Mouse (Mus musculus): ENCODE results near the gene Ppm1h. TPM values are rescaled to one million over a fixed set of nuclear protein-coding genes. Genes with fewer than 3 reads are reported as not detected.
"Not testable (repeated sequence)": the region's sequence is repeated elsewhere in the genome, so short reads cannot be mapped to it uniquely, and the experiment has no call there.

Ppm1h gene
- polyA plus RNA-seq, 1 experiment: 13.1 TPM

DNA sequence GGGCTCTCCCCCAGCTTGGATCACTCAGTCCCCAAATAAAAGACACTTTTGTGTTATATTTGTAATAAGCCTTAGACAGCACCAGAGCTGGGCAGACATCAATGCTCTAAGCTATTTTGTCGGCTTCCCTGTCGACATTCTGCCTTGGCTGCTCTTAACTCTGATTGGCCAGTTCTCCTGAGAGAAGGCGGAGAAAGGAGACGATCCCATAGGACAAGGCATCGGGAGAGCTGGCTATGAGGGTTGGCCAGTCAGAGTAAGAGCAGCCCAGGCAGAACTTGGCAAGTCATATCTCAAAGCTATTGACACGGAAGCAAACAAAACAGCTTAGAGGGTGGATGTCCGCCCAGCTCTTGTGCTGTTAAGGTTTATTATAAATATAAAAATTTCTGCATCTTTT lies 243.7 kb downstream of the Ppm1h start:
- no peak overlapping the region for H3K27ac ChIP-seq (ENCODE audit: control insufficient read depth, insufficient read depth, low read depth, low read length, poor library complexity)
- no peak overlapping the region for H3K4me3 ChIP-seq (replicated peaks; ENCODE audit: control insufficient read depth, low read depth, low read length)
- no peaks in the 10 kb centered on the region for H3K4me1 ChIP-seq (ENCODE audit: control insufficient read depth, insufficient read depth, low read length)
- no peak for TF ChIP-seq CTCF (IDR thresholded peaks at IDR 0.05; ENCODE audit: control insufficient read depth, insufficient read depth, low read length)
- no peak for TF ChIP-seq POLR2A (IDR thresholded peaks at IDR 0.05; ENCODE audit: borderline replicate concordance, control insufficient read depth, low read depth, low read length)
- WGBS: 79% methylated on average over 7 of the region's 7 CpGs

DNA sequence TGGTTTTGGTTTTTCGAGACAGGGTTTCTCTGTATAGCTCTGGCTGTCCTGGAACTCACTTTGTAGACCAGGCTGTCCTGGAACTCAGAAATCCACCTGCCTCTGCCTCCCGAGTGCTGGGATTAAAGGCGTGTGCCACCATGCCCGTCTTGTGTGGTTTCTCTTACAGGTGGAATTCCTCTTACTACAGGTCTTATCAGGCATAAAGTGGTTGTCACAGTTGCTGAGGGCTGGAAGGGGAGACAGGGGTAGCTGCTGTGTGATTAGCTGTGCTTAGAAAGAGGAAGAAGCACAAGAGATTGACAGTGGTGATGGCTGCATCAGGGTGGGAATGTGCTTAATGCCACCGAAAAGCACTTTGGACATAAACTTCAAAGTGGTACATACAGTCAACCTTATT lies 246.0 kb downstream of the Ppm1h start:
- H3K4me3 ChIP-seq (replicated peaks; ENCODE audit: control insufficient read depth, low read depth, low read length); H3K27ac ChIP-seq (ENCODE audit: control insufficient read depth, insufficient read depth, low read depth, low read length, poor library complexity); H3K4me1 ChIP-seq (ENCODE audit: control insufficient read depth, insufficient read depth, low read length): not testable (repeated sequence)
- WGBS: 37% methylated on average over 5 of the region's 5 CpGs

DNA sequence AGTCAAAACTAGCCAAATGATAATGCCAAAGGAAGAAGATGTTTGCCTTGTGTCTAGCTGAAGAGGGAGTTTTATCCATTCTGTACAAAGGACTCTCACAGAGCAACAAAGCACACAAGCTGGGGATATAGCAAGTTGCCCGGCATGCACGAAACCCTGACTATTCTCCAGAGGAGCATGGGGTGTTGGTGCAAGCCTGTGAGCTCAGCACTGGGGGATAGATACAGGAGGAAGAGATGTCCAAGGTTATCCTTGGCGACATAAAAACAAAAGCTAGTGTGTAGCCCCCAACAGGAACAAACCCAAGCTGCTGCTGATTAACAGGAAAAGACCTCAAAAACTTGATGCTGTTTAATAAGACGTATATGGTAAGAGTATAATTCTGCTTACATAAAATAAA lies 247.7 kb downstream of the Ppm1h start:
- no peak for TF ChIP-seq CTCF (IDR thresholded peaks at IDR 0.05; ENCODE audit: control insufficient read depth, insufficient read depth, low read length)
- no peak for TF ChIP-seq POLR2A (IDR thresholded peaks at IDR 0.05; ENCODE audit: borderline replicate concordance, control insufficient read depth, low read depth, low read length)
- WGBS: 84% methylated on average over 4 of the region's 4 CpGs
- H3K4me3 ChIP-seq (replicated peaks; ENCODE audit: control insufficient read depth, low read depth, low read length): no peak overlapping the region
- no peaks in the 10 kb centered on the region for H3K4me1 ChIP-seq (ENCODE audit: control insufficient read depth, insufficient read depth, low read length)
- no peak overlapping the region for H3K27ac ChIP-seq (ENCODE audit: control insufficient read depth, insufficient read depth, low read depth, low read length, poor library complexity)

DNA sequence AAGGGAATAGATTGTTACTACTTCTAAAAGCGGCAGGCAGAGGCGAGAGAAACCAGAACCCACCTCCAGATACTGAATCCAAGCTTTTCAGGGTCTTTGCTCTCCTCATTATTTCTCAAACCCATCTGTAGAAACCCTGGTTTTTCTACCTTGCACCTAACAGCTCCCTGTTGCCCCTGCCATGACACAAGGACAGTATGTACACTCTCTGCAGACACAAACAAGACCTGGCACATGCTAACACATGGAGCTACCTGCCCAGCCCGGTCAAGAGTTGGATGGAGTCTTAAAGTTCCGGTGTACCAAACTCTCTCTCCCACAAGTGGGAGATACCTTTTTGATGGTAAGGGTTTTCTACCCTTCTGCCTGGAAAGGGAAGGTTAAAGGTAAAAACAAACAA lies 252.0 kb downstream of the Ppm1h start:
- 85% methylated on average over 4 of the region's 4 CpGs for WGBS
- H3K4me3 ChIP-seq (replicated peaks; ENCODE audit: control insufficient read depth, low read depth, low read length): no peak overlapping the region
- no peak for TF ChIP-seq CTCF (IDR thresholded peaks at IDR 0.05; ENCODE audit: control insufficient read depth, insufficient read depth, low read length)
- no peaks in the 10 kb centered on the region; the same call in 1 of the 2 replicates for H3K4me1 ChIP-seq (ENCODE audit: control insufficient read depth, insufficient read depth, low read length)
- H3K27ac ChIP-seq (ENCODE audit: control insufficient read depth, insufficient read depth, low read depth, low read length, poor library complexity): no peak overlapping the region

DNA sequence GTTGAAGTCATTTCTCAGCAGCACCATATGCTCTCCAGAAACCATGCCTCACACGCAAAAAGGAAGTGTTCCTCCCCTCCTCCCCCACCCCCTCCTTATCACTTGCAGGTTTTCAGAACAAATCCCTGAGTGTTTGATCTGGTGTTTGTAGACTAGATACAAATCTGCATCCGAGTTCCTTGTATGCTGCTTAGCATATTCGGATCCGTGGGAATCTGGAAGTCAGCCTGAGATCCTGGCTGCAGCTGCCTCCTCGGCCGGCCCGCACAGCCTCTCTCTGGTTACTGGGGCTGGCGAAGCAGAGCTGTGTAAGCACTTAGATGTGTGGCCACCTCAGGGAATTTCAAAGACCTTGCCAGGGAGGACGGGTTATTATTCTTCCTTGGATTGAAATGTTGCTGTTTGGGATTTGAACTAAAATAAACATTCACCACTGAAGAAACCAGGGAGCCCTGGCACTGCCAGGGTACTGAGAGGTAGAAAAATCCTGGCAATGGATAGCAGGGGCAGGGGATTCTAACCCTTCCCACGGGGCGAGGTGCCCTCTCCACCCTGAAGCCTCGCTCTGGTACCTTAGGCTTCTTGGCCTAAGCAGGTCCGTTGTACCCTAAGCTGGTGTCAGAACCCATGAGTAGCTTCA lies 252.8 kb downstream of the Ppm1h start:
- 51% methylated on average over 13 of the region's 13 CpGs for WGBS
- Histone ChIP-seq H3K4me3 (replicated peaks; ENCODE audit: control insufficient read depth, low read depth, low read length) (no peak overlapping the region), H3K27ac (ENCODE audit: control insufficient read depth, insufficient read depth, low read depth, low read length, poor library complexity) (no peak overlapping the region), H3K4me1 (ENCODE audit: control insufficient read depth, insufficient read depth, low read length) (no peaks in the 10 kb centered on the region; the same call in 1 of the 2 replicates)
- TF ChIP-seq POLR2A (IDR thresholded peaks at IDR 0.05; ENCODE audit: borderline replicate concordance, control insufficient read depth, low read depth, low read length) (no peak), CTCF (IDR thresholded peaks at IDR 0.05; ENCODE audit: control insufficient read depth, insufficient read depth, low read length) (no peak)

DNA sequence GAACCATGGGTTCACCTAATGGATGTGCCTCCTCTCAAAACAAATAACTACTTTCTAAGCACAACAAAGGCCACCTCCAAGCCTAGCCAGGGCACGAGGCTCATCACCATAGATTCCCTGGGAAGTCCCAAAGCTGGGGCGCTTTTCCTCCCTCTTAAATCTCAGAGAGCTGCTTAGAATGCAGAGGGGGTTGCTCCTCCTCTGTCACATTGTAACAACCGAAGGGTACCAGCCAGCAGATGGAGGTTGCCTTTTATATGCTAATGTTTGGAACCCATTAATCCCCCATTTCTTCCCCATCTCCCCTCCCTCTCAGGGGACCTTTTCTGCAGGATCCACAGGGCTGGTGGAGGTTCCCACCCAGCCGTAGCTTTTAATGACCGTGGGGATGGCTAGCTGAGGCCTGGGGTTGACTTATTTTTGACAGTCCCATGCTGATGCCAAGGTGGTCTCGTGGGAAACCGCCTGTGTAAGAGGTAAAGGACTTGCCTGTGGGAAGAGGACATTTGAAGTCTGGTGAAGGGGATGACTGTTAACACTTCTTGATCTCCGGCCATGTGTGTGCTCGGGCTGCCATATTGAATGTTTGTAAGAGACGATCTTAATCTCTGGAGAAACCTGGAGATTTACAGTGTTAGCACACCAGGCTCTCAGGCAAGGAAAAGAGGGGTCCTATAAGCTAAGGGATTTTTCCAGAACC lies 253.4 kb downstream of the Ppm1h start:
- 85% methylated on average over 10 of the region's 10 CpGs for WGBS
- H3K4me1 ChIP-seq (ENCODE audit: control insufficient read depth, insufficient read depth, low read length): no peaks in the 10 kb centered on the region; the same call in 1 of the 2 replicates
- TF ChIP-seq POLR2A (IDR thresholded peaks at IDR 0.05; ENCODE audit: borderline replicate concordance, control insufficient read depth, low read depth, low read length): no peak
- no peak for TF ChIP-seq CTCF (IDR thresholded peaks at IDR 0.05; ENCODE audit: control insufficient read depth, insufficient read depth, low read length)
- no peak overlapping the region for H3K27ac ChIP-seq (ENCODE audit: control insufficient read depth, insufficient read depth, low read depth, low read length, poor library complexity)
- no peak overlapping the region for H3K4me3 ChIP-seq (replicated peaks; ENCODE audit: control insufficient read depth, low read depth, low read length)

DNA sequence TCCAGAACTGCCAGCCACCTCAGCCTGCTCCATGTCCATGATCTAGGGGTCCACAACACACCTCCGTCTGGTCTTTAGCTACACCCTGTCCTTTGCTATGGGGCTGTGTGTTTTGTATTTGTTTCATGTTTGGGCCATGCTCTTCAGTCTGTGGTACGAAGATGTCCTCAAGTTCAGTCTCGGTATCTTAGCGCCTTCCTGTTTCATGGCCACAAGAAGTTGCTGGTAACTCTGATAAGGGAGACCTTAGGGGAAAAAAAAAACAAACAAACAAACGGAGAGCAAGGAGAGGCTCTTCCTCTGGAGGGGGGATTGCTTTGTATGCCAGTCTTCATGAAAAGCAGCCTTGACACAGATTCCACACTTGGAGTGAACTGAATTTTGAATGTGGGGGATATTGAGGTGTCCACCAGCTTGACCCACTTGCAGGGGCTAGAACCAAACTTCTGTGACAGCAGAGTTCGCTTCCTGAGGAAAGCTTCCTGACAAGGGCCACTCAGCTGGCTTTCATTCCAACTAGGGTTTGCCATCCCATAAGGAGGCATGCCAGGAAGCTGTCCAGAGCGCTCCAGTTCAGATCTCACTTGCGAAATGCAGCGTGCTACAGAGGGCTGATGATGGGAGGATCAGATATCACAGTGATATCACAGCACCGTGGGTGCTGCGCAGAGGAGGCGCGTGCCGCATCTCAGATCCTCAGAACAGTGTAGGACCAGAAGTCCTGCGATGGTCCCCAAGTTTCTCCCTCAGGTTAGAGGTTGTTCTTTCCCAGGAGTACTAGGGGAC lies 254.7 kb downstream of the Ppm1h start:
- H3K27ac ChIP-seq (ENCODE audit: control insufficient read depth, insufficient read depth, low read depth, low read length, poor library complexity): no peak overlapping the region
- WGBS: 54% methylated on average over 15 of the region's 15 CpGs

GRCm38 (mm10) chr10:122935406-122935805 lies 256.8 kb downstream of the Ppm1h start:
- not testable (repeated sequence) for H3K27ac ChIP-seq (ENCODE audit: control insufficient read depth, insufficient read depth, low read depth, low read length, poor library complexity)
- no CpG with 5 or more reads among the region's 4 CpGs for WGBS

More for the DNA sequence above, 254.7 kb downstream of the Ppm1h start:
- Histone ChIP-seq H3K4me3 (replicated peaks; ENCODE audit: control insufficient read depth, low read depth, low read length) (no peak overlapping the region), H3K4me1 (ENCODE audit: control insufficient read depth, insufficient read depth, low read length) (no peaks in the 10 kb centered on the region; the same call in 1 of the 2 replicates)
- no peak for TF ChIP-seq CTCF (IDR thresholded peaks at IDR 0.05; ENCODE audit: control insufficient read depth, insufficient read depth, low read length)
- TF ChIP-seq POLR2A (IDR thresholded peaks at IDR 0.05; ENCODE audit: borderline replicate concordance, control insufficient read depth, low read depth, low read length): no peak

GRCm38 (mm10) chr10:122937380-122937779 lies 258.8 kb downstream of the Ppm1h start:
- H3K27ac ChIP-seq (ENCODE audit: control insufficient read depth, insufficient read depth, low read depth, low read length, poor library complexity); H3K4me1 ChIP-seq (ENCODE audit: control insufficient read depth, insufficient read depth, low read length); H3K4me3 ChIP-seq (replicated peaks; ENCODE audit: control insufficient read depth, low read depth, low read length): not testable (repeated sequence)
- no CpG with 5 or more reads among the region's 4 CpGs for WGBS

More at GRCm38 (mm10) chr10:122935406-122935805, 256.8 kb downstream of the Ppm1h start:
- not testable (repeated sequence) for H3K4me3 ChIP-seq (replicated peaks; ENCODE audit: control insufficient read depth, low read depth, low read length); H3K4me1 ChIP-seq (ENCODE audit: control insufficient read depth, insufficient read depth, low read length)

Data from bone marrow, adult 2 months (tissue).